Mouse (Mus musculus): Measurements from ENCODE around the gene Jtb. TPM values are rescaled to one million over a fixed set of nuclear protein-coding genes. Genes with fewer than 3 reads are reported as not detected.

Jtb gene
- total RNA-seq, 2 experiments from 2014 or later: 62.8 to 64.6 TPM

Small RNAs within 50 kb of the gene (microRNA-seq; reads per million reads assigned to microRNA genes)
- not detected for gene Mir7012

Other genes with a start within 250 kb of the Jtb start
- gene Hax1, start 232.8 kb upstream of the Jtb start, total RNA-seq (2021): 100 to 1,000 TPM in 1 of 2 experiments, 10 to 100 TPM in 1; 91.3 to 102 TPM
- gene 4933434E20Rik, start 180.0 kb upstream of the Jtb start, total RNA-seq (2021): 10 to 100 TPM; 81.3 to 83.7 TPM
- 100 to 1,000 TPM; 217 to 233 TPM for gene Ubap2l, start 179.0 kb upstream of the Jtb start, total RNA-seq (2021)
- 100 to 1,000 TPM; 234 to 246 TPM for gene Tpm3, start 158.9 kb upstream of the Jtb start, total RNA-seq (2021)
- under 1 TPM; 0.45 to 0.48 TPM for gene Nup210l, start 127.5 kb upstream of the Jtb start, total RNA-seq (2021)
- 1,000 to 10,000 TPM; 2,496 to 2,695 TPM for gene Rps27, start 17.9 kb upstream of the Jtb start, total RNA-seq (2021)
- gene Rab13, start 17.9 kb upstream of the Jtb start, total RNA-seq (2021): 10 to 100 TPM; 52.7 to 56.4 TPM
- under 1 TPM; 0.87 to 0.98 TPM for gene Creb3l4, start 11.9 kb downstream of the Jtb start, total RNA-seq (2021)
- 100 to 1,000 TPM; 136 TPM for gene Slc39a1, start 16.6 kb downstream of the Jtb start, total RNA-seq (2021)
- 10 to 100 TPM; 57.6 to 57.9 TPM for gene Crtc2, start 22.6 kb downstream of the Jtb start, total RNA-seq (2021)
- 10 to 100 TPM; 15.5 to 17.4 TPM for gene Dennd4b, start 33.6 kb downstream of the Jtb start, total RNA-seq (2021)
- 100 to 1,000 TPM in 1 of 2 experiments, 10 to 100 TPM in 1; 90.7 to 105 TPM for gene Gatad2b, start 61.6 kb downstream of the Jtb start, total RNA-seq (2021)
- 10 to 100 TPM; 76.7 to 83.4 TPM for gene Slc27a3, start 158.3 kb downstream of the Jtb start, total RNA-seq (2021)
- 10 to 100 TPM; 56.4 to 57.6 TPM for gene Ints3, start 202.0 kb downstream of the Jtb start, total RNA-seq (2021)
- 100 to 1,000 TPM; 120 to 121 TPM for gene Npr1, start 234.3 kb downstream of the Jtb start, total RNA-seq (2021)
- 10 to 100 TPM; 81.8 to 92.6 TPM for gene Ilf2, start 244.5 kb downstream of the Jtb start, total RNA-seq (2021)

All from adrenal gland, postnatal 4 days (tissue).